Mouse (Mus musculus) embryo, embryonic 11 days (tissue): ENCODE measurements around the gene Ppp1r35.
"Not testable (repeated sequence)": the region's sequence is repeated elsewhere in the genome, so short reads cannot be mapped to it uniquely, and the experiment has no call there.

Source experiments
- DNase-seq: peaks from one replicate; pipeline ENCODE4 v3.0.0-alpha.2; 2015

Gene Ppp1r35

GRCm38 (mm10) chr5:137778635-137779034 lies at the start of gene Ppp1r35:
TSS of gene Ppp1r35 (plus strand) at chr5:137778849.
- DNase-seq: peak; percentile 99

GRCm38 (mm10) chr5:137733638-137734288 lies 44.9 kb upstream of the Ppp1r35 start:
- no peak for DNase-seq

- DNase-seq: peak; percentile 92
Observed at GRCm38 (mm10) chr5:137734289-137735061, 44.2 kb upstream of the Ppp1r35 start.

GRCm38 (mm10) chr5:137737400-137737940 lies 41.2 kb upstream of the Ppp1r35 start:
- DNase-seq: peak; percentile 38

- no peak for DNase-seq
Observed at GRCm38 (mm10) chr5:137738516-137738915, 40.1 kb upstream of the Ppp1r35 start.

GRCm38 (mm10) chr5:137739471-137739870 lies 39.2 kb upstream of the Ppp1r35 start:
- DNase-seq: no peak

- peak; percentile 33 for DNase-seq
Observed at GRCm38 (mm10) chr5:137740506-137740905, 38.1 kb upstream of the Ppp1r35 start.

GRCm38 (mm10) chr5:137741023-137741931 lies 37.4 kb upstream of the Ppp1r35 start, which contains the start of gene Nyap1:
TSS of gene Nyap1 (minus strand) at chr5:137741607.
- peak; percentile 87 for DNase-seq

GRCm38 (mm10) chr5:137742048-137742447 lies 36.6 kb upstream of the Ppp1r35 start:
- no peak for DNase-seq

- DNase-seq: no peak
Observed at GRCm38 (mm10) chr5:137742836-137743235, 35.8 kb upstream of the Ppp1r35 start.

- DNase-seq: no peak
Observed at GRCm38 (mm10) chr5:137744197-137744596, 34.5 kb upstream of the Ppp1r35 start.

- DNase-seq: peak; percentile 92
Observed at GRCm38 (mm10) chr5:137745214-137746171, 33.2 kb upstream of the Ppp1r35 start, which contains the start of gene Tsc22d4. TSS of gene Tsc22d4 (plus strand) at chr5:137745730.

- DNase-seq: peak; percentile 84
Observed at GRCm38 (mm10) chr5:137746282-137746850, 32.3 kb upstream of the Ppp1r35 start.

GRCm38 (mm10) chr5:137746851-137747325 lies 31.8 kb upstream of the Ppp1r35 start:
- peak; percentile 40 for DNase-seq

- DNase-seq: peak; percentile 44
Observed at GRCm38 (mm10) chr5:137747326-137747961, 31.2 kb upstream of the Ppp1r35 start.

- peak; percentile 35 for DNase-seq
Observed at GRCm38 (mm10) chr5:137748130-137748770, 30.4 kb upstream of the Ppp1r35 start.

GRCm38 (mm10) chr5:137749196-137749836 lies 29.3 kb upstream of the Ppp1r35 start:
- DNase-seq: no peak

GRCm38 (mm10) chr5:137750212-137750611 lies 28.4 kb upstream of the Ppp1r35 start:
- not testable (repeated sequence) for DNase-seq

- DNase-seq: no peak
Observed at GRCm38 (mm10) chr5:137751221-137751887, 27.3 kb upstream of the Ppp1r35 start.
